ENCODE assay signal across 12 mouse cellular contexts in genomic region chr19:41832501-41833201, GRCm38 (mm10). TPM values are rescaled to one million over a fixed set of nuclear protein-coding genes. Genes with fewer than 3 reads are reported as not detected.
DNase-seq lines count a peak whose midpoint lies in the region; ATAC-seq lines count a peak whose summit lies in the region.
"Had no signal": no experiment of that assay in that cellular context is flagged by ENCODE, and none has a peak within 500 bp of the region (broad histone marks: within the 10 kb centered on the region; RNA-seq: fewer than 3 reads in every experiment).

No protein-coding gene starts in this region.

- H3K9me3 ChIP-seq in heart, embryonic 15.5 days (replicated peaks): no peaks in the 10 kb centered on the region
- no peaks in the 10 kb centered on the region for H3K9me3 ChIP-seq in hindbrain, embryonic 13.5 days
- H3K9me3 ChIP-seq in midbrain, embryonic 12.5 days: no peaks in the 10 kb centered on the region

- H3K36me3 ChIP-seq in heart, embryonic 15.5 days: no peaks in the 10 kb centered on the region
- no peaks in the 10 kb centered on the region for H3K36me3 ChIP-seq in hindbrain, embryonic 13.5 days
- no peaks in the 10 kb centered on the region for H3K36me3 ChIP-seq in midbrain, embryonic 12.5 days

- WGBS in heart, embryonic 15.5 days: 76% methylated on average over 13 of the region's 13 CpGs
- WGBS in hindbrain, embryonic 13.5 days: 62% methylated on average over 13 of the region's 13 CpGs
- WGBS in midbrain, embryonic 12.5 days: 67% methylated on average over 13 of the region's 13 CpGs

- ATAC-seq in heart, embryonic 15.5 days (replicated peaks; ENCODE audit: insufficient number of reproducible peaks, insufficient read depth, low FRiP score, low read depth): no peak
- ATAC-seq in hindbrain, embryonic 13.5 days (ENCODE audit: low FRiP score): no peak
- no peak for ATAC-seq in midbrain, embryonic 12.5 days (ENCODE audit: low FRiP score, low read depth)

- no peak for DNase-seq in heart, adult 8-10 months (ENCODE audit: low spot score)
- peak; percentile 50 for DNase-seq in brain, adult 2 months (ENCODE audit: low read depth, low spot score)
- DNase-seq in gastrocnemius, postnatal 10 days: no peak
- no peak for DNase-seq in urinary bladder, postnatal 10 days (ENCODE audit: low spot score)
- DNase-seq in natural killer cell, adult 2 months (ENCODE audit: low spot score in 2 of 2): no peak
- DNase-seq: cerebellum, adult 18-20 months; kidney, adult 9 months; thymus, postnatal 14 days had no signal

- peaks cover 29% of the 10 kb centered on the region for H3K4me1 ChIP-seq in heart, embryonic 15.5 days (replicated peaks)
- H3K4me1 ChIP-seq in hindbrain, embryonic 13.5 days (replicated peaks): peaks cover 54% of the 10 kb centered on the region
- H3K4me1 ChIP-seq in midbrain, embryonic 12.5 days: peaks cover 45% of the 10 kb centered on the region

- H3K27ac ChIP-seq in heart, embryonic 15.5 days: no peak overlapping the region
- peak overlapping the region; percentile 95 for H3K27ac ChIP-seq in hindbrain, embryonic 13.5 days
- 0 out of 2 replicates have a peak overlapping the region, but pooled peaks have one; percentile 30 for H3K27ac ChIP-seq in midbrain, embryonic 12.5 days (replicated peaks)
- H3K27ac ChIP-seq: macrophage had no signal

- peaks cover 20% of the 10 kb centered on the region for H3K27me3 ChIP-seq in heart, embryonic 15.5 days
- peaks cover 8% of the 10 kb centered on the region for H3K27me3 ChIP-seq in hindbrain, embryonic 13.5 days
- peaks cover 33% of the 10 kb centered on the region for H3K27me3 ChIP-seq in midbrain, embryonic 12.5 days

- H3K9ac ChIP-seq in heart, embryonic 15.5 days: no peak overlapping the region
- H3K9ac ChIP-seq in hindbrain, embryonic 13.5 days: peak overlapping the region; percentile 93
- H3K9ac ChIP-seq in midbrain, embryonic 12.5 days (replicated peaks): no peak overlapping the region

- H3K4me3 ChIP-seq in heart, embryonic 15.5 days: 0 out of 2 replicates have a peak overlapping the region, but pooled peaks have one; percentile 78
- peak overlapping the region; percentile 83 for H3K4me3 ChIP-seq in hindbrain, embryonic 13.5 days
- H3K4me3 ChIP-seq in midbrain, embryonic 12.5 days: peak overlapping the region; percentile 79

- H3K4me2 ChIP-seq in heart, embryonic 15.5 days: no peak overlapping the region
- H3K4me2 ChIP-seq in hindbrain, embryonic 13.5 days: peak overlapping the region; percentile 96
- H3K4me2 ChIP-seq in midbrain, embryonic 12.5 days (replicated peaks): peak overlapping the region; percentile 98

RNA-seq across cellular contexts. Expression of gene Frat1, which starts 2.9 kb away (rescaled TPM):
- 2.1 and 2.6 TPM in 2 replicates for polyA plus RNA-seq in heart, embryonic 15.5 days (2015; fragmentation: Nextera tagmentation; extraction: Ambion mirVana)
- 1 to 10 TPM; 1.9 to 4.5 (median 3.4) TPM for total RNA-seq in heart, adult 8-10 months (2022)
- 25.6 and 27.8 TPM in 2 replicates for polyA plus RNA-seq in hindbrain, embryonic 13.5 days (2015; fragmentation: Nextera tagmentation; extraction: Ambion mirVana)
- polyA plus RNA-seq in midbrain, embryonic 12.5 days (2016; fragmentation: Nextera tagmentation; extraction: Ambion mirVana): 15.5 and 18.6 TPM in 2 replicates
- 1 to 10 TPM; 5.6 to 6.1 TPM for total RNA-seq in gastrocnemius, postnatal 10 days (2021)

RNA-seq across cellular contexts. Expression of gene Frat2, which starts 15.3 kb away (rescaled TPM):
- 2.2 and 3.5 TPM in 2 replicates for polyA plus RNA-seq in heart, embryonic 15.5 days (2015; fragmentation: Nextera tagmentation; extraction: Ambion mirVana)
- total RNA-seq in heart, adult 8-10 months (2022): 1 to 10 TPM; 2.2 to 4.6 (median 2.5) TPM
- 8.4 and 10.4 TPM in 2 replicates for polyA plus RNA-seq in hindbrain, embryonic 13.5 days (2015; fragmentation: Nextera tagmentation; extraction: Ambion mirVana)
- 15.1 and 15.8 TPM in 2 replicates for polyA plus RNA-seq in midbrain, embryonic 12.5 days (2016; fragmentation: Nextera tagmentation; extraction: Ambion mirVana)
- 10 to 100 TPM; 17.3 to 23.7 TPM for total RNA-seq in gastrocnemius, postnatal 10 days (2021)

RNA-seq across cellular contexts. Expression of gene Arhgap19, which starts 30.8 kb away (rescaled TPM):
- 9.3 and 12.8 TPM in 2 replicates for polyA plus RNA-seq in heart, embryonic 15.5 days (2015; fragmentation: Nextera tagmentation; extraction: Ambion mirVana)
- 1 to 10 TPM; 1.6 to 2.6 (median 2.0) TPM for total RNA-seq in heart, adult 8-10 months (2022)
- 6.3 and 7.6 TPM in 2 replicates for polyA plus RNA-seq in hindbrain, embryonic 13.5 days (2015; fragmentation: Nextera tagmentation; extraction: Ambion mirVana)
- 27.8 and 29.5 TPM in 2 replicates for polyA plus RNA-seq in midbrain, embryonic 12.5 days (2016; fragmentation: Nextera tagmentation; extraction: Ambion mirVana)
- total RNA-seq in gastrocnemius, postnatal 10 days (2021): 10 to 100 TPM in 1 of 2 experiments, 1 to 10 TPM in 1; 9.5 to 11.6 TPM
